Mouse (Mus musculus): ENCODE data around the gene Focad.

- no peak for TF ChIP-seq CTCF (IDR thresholded peaks at IDR 0.05; ENCODE audit: extremely low read depth, insufficient read depth, insufficient read length, insufficient replicate concordance)
- TF ChIP-seq POLR2A (IDR thresholded peaks at IDR 0.05; ENCODE audit: low read depth, low read length): no peak
Observed at GRCm38 (mm10) chr4:88159256-88159655, 64.8 kb downstream of the Focad start.

Data from spleen, adult 2 months (tissue).